Mouse (Mus musculus): ENCODE measurements at regions not wholly inside any gene's neighbourhood (a gene's known extent, or its start where the extent isn't known, plus 50 kb on each side); places are given as distances from the start of the nearest gene placed in this dataset.

- Histone ChIP-seq H3K4me3 (replicated peaks in 1 of 3; ENCODE audit: low read depth in 2 of 3, low read length in 2 of 3, poor library complexity in 1 of 3) (no peak overlapping the region), H3K4me1 (ENCODE audit: control insufficient read depth in 1 of 2, insufficient read depth in 2 of 2) (no peaks in the 10 kb centered on the region), H3K9me3 (replicated peaks; ENCODE audit: low read length) (no peaks in the 10 kb centered on the region), H3K27ac (ENCODE audit: insufficient read depth, low read depth) (no peak overlapping the region), H3K36me3 (replicated peaks in 1 of 2; ENCODE audit: control insufficient read depth in 1 of 2, insufficient read depth in 1 of 2, low read length in 1 of 2) (no peaks in the 10 kb centered on the region), H3K79me2 (replicated peaks; ENCODE audit: control insufficient read depth, extremely low read depth, insufficient read depth, poor library complexity, severe bottlenecking) (no peaks in the 10 kb centered on the region), H3K9ac (ENCODE audit: insufficient read depth, low read depth) (no peak overlapping the region), H3K4me2 (ENCODE audit: insufficient read depth, low read depth, poor library complexity, severe bottlenecking) (no peak overlapping the region), H3K27me3 (replicated peaks) (peaks cover 84% of the 10 kb centered on the region)
- TF ChIP-seq ETS1 (conservative IDR thresholded peaks at IDR 0.05; ENCODE audit: low read depth, low read length) = no peak
- TF ChIP-seq NRF1 (IDR thresholded peaks at IDR 0.05; ENCODE audit: low read depth, low read length) = no peak
- TF ChIP-seq MXI1 (IDR thresholded peaks at IDR 0.05; ENCODE audit: low read depth, low read length) = no peak
- TF ChIP-seq JUN (IDR thresholded peaks at IDR 0.05; ENCODE audit: insufficient read depth, low read depth, low read length) = no peak
- no peak for TF ChIP-seq MEF2A (IDR thresholded peaks at IDR 0.05; ENCODE audit: borderline replicate concordance, low read depth, low read length)
- no peak for TF ChIP-seq SMC3 (IDR thresholded peaks at IDR 0.05; ENCODE audit: low read depth, low read length)
- TF ChIP-seq SIN3A (IDR thresholded peaks at IDR 0.05; ENCODE audit: low read length) = no peak
- TF ChIP-seq RAD21 (IDR thresholded peaks at IDR 0.05; ENCODE audit: low read depth, low read length) = no peak
- TF ChIP-seq POLR2AphosphoS2 (IDR thresholded peaks at IDR 0.05; ENCODE audit: low read depth, low read length) = no peak
- no peak for TF ChIP-seq ZKSCAN1 (IDR thresholded peaks at IDR 0.05; ENCODE audit: borderline replicate concordance, low read depth, low read length)
- TF ChIP-seq BHLHE40 (IDR thresholded peaks at IDR 0.05; ENCODE audit: low read depth, low read length) = no peak
- TF ChIP-seq TCF12 (IDR thresholded peaks at IDR 0.05; ENCODE audit: low read depth, low read length) = no peak
- no peak for TF ChIP-seq ZC3H11A (IDR thresholded peaks at IDR 0.05; ENCODE audit: low read depth, low read length)
- no peak for TF ChIP-seq NELFE (IDR thresholded peaks at IDR 0.05; ENCODE audit: low read depth, low read length)
- no peak for TF ChIP-seq CHD1 (IDR thresholded peaks at IDR 0.05; ENCODE audit: low read depth, low read length)
- TF ChIP-seq MYC (IDR thresholded peaks at IDR 0.05; ENCODE audit: low read depth, low read length) = no peak
- no peak for DNase-seq (ENCODE audit: extremely low read depth)
- dilution Hi-C loops (cut with MboI; ENCODE audit: extremely low pct_ligation_motif_present, extremely low pct_unique_long_range_greater_than_20kb, low sequenced_read_pairs) (no loop called here), in situ Hi-C loops (cut with MboI; ENCODE audit: low pct_ligation_motif_present, low pct_unique_long_range_greater_than_20kb, low sequenced_read_pairs) (no loop called here)
Measured at GRCm38 (mm10) chr2:160504394-160504657, 137.5 kb upstream of the Mafb start.

GRCm38 (mm10) chr2:160507371-160507770, 138.3 kb upstream of the Top1 start:
- DNase-seq (ENCODE audit: extremely low read depth) = no peak
- Histone ChIP-seq H3K4me2 (ENCODE audit: insufficient read depth, low read depth, poor library complexity, severe bottlenecking) (no peak overlapping the region), H3K4me3 (replicated peaks in 1 of 3; ENCODE audit: low read depth in 2 of 3, low read length in 2 of 3, poor library complexity in 1 of 3) (no peak overlapping the region), H3K9me3 (replicated peaks; ENCODE audit: low read length) (no peaks in the 10 kb centered on the region), H3K79me2 (replicated peaks; ENCODE audit: control insufficient read depth, extremely low read depth, insufficient read depth, poor library complexity, severe bottlenecking) (no peaks in the 10 kb centered on the region), H3K27me3 (replicated peaks) (peaks cover 84% of the 10 kb centered on the region), H3K36me3 (replicated peaks in 1 of 2; ENCODE audit: control insufficient read depth in 1 of 2, insufficient read depth in 1 of 2, low read length in 1 of 2) (no peaks in the 10 kb centered on the region), H3K4me1 (ENCODE audit: control insufficient read depth in 1 of 2, insufficient read depth in 2 of 2) (0 out of 4 replicates have a peak, but pooled peaks cover 0 to 4% of the 10 kb centered on the region in 2 experiments), H3K9ac (ENCODE audit: insufficient read depth, low read depth) (no peak overlapping the region), H3K27ac (ENCODE audit: insufficient read depth, low read depth) (no peak overlapping the region)
- in situ Hi-C loops (cut with MboI; ENCODE audit: low pct_ligation_motif_present, low pct_unique_long_range_greater_than_20kb, low sequenced_read_pairs) = no loop called here
- TF ChIP-seq MYC (IDR thresholded peaks at IDR 0.05; ENCODE audit: low read depth, low read length) = no peak
- no peak for TF ChIP-seq USF2 (conservative IDR thresholded peaks at IDR 0.05; ENCODE audit: low read depth, low read length)
- TF ChIP-seq JUND (conservative IDR thresholded peaks at IDR 0.05; ENCODE audit: low read depth, low read length) = no peak
- no peak for TF ChIP-seq ELF1 (IDR thresholded peaks at IDR 0.05; ENCODE audit: low read depth, low read length)
- no peak for TF ChIP-seq ZMIZ1 (IDR thresholded peaks at IDR 0.05; ENCODE audit: low read depth, low read length)
- no peak for TF ChIP-seq ETS1 (conservative IDR thresholded peaks at IDR 0.05; ENCODE audit: low read depth, low read length)
- TF ChIP-seq GABPA (IDR thresholded peaks at IDR 0.05; ENCODE audit: insufficient replicate concordance, low read depth, low read length) = no peak
- no peak for TF ChIP-seq MXI1 (IDR thresholded peaks at IDR 0.05; ENCODE audit: low read depth, low read length)
- TF ChIP-seq MAFK (IDR thresholded peaks at IDR 0.05; ENCODE audit: insufficient replicate concordance, low read length) = no peak
- TF ChIP-seq TBP (conservative IDR thresholded peaks at IDR 0.05; ENCODE audit: low read depth, low read length) = no peak
- TF ChIP-seq ZKSCAN1 (IDR thresholded peaks at IDR 0.05; ENCODE audit: borderline replicate concordance, low read depth, low read length) = no peak
- no peak for TF ChIP-seq SIN3A (IDR thresholded peaks at IDR 0.05; ENCODE audit: low read length)
- no peak for TF ChIP-seq MAZ (IDR thresholded peaks at IDR 0.05; ENCODE audit: low read depth, low read length)
- no peak for TF ChIP-seq SMC3 (IDR thresholded peaks at IDR 0.05; ENCODE audit: low read depth, low read length)
- TF ChIP-seq JUN (IDR thresholded peaks at IDR 0.05; ENCODE audit: insufficient read depth, low read depth, low read length) = no peak
- no peak for TF ChIP-seq ZNF384 (IDR thresholded peaks at IDR 0.05; ENCODE audit: low read depth, low read length)
- no peak for TF ChIP-seq POLR2AphosphoS2 (IDR thresholded peaks at IDR 0.05; ENCODE audit: low read depth, low read length)
- no peak for TF ChIP-seq MEF2A (IDR thresholded peaks at IDR 0.05; ENCODE audit: borderline replicate concordance, low read depth, low read length)
- TF ChIP-seq MAX (IDR thresholded peaks at IDR 0.05; ENCODE audit: low read length) = no peak
- dilution Hi-C loops (cut with MboI; ENCODE audit: extremely low pct_ligation_motif_present, extremely low pct_unique_long_range_greater_than_20kb, low sequenced_read_pairs) = no loop called here

Data from CH12.LX (cell line).